Comparison of ENCODE assay signal across 22 mouse cellular contexts in genomic region chr14:14086711-14087263, GRCm38 (mm10). TPM values are rescaled to one million over a fixed set of nuclear protein-coding genes. Genes with fewer than 3 reads are reported as not detected.
DNase-seq lines count a peak whose midpoint lies in the region; ATAC-seq and TF ChIP-seq lines count a peak whose summit lies in the region.
"Had no signal": no experiment of that assay in that cellular context is flagged by ENCODE, and none has a peak within 500 bp of the region (broad histone marks: within the 10 kb centered on the region; RNA-seq: fewer than 3 reads in every experiment).

No protein-coding gene starts in this region.

- no peak for TF ChIP-seq POLR2A in MEL (IDR thresholded peaks at IDR 0.05; ENCODE audit: control insufficient read depth in 1 of 2, insufficient read depth in 1 of 2, low read depth in 1 of 2, low read length in 2 of 2, poor library complexity in 1 of 2)

- peak overlapping the region; percentile 15; the same call in 1 of the 2 replicates for H3K9ac ChIP-seq in MEL (ENCODE audit: control insufficient read depth, low read depth, low read length, poor library complexity, severe bottlenecking)
- H3K9ac ChIP-seq: embryonic facial prominence, embryonic 12.5 days; forebrain, embryonic 13.5 days; forebrain, embryonic 15.5 days; forebrain, postnatal 0 days had no signal

- no peak for TF ChIP-seq CTCF in MEL (IDR thresholded peaks at IDR 0.05 in 2 of 3, conservative IDR thresholded peaks at IDR 0.05 in 1 of 3; ENCODE audit: control insufficient read depth in 1 of 3, insufficient read depth in 1 of 3, low read depth in 2 of 3, low read length in 3 of 3, poor library complexity in 1 of 3, severe bottlenecking in 1 of 3)

- H3K4me1 ChIP-seq in MEL (ENCODE audit: control insufficient read depth in 1 of 2, insufficient read depth in 2 of 2, low read length in 2 of 2): peaks cover 19 to 20% of the 10 kb centered on the region in 2 experiments
- H3K4me1 ChIP-seq: embryonic facial prominence, embryonic 10.5 days; embryonic facial prominence, embryonic 12.5 days; forebrain, embryonic 13.5 days; forebrain, embryonic 15.5 days had no signal

- H3K36me3 ChIP-seq in MEL (ENCODE audit: control insufficient read depth in 1 of 2, insufficient read depth in 2 of 2, low read length in 2 of 2): peaks cover 2 to 31% of the 10 kb centered on the region in 2 experiments; a peak in 2 of 4 replicates

- peak; percentile 55 to 69; a peak in 3 of 4 replicates for TF ChIP-seq EP300 in MEL (IDR thresholded peaks at IDR 0.05; ENCODE audit: low read depth in 1 of 2, low read length in 2 of 2)

- no peaks in the 10 kb centered on the region for H3K79me2 ChIP-seq in MEL (ENCODE audit: control insufficient read depth, insufficient read depth, low read length, poor library complexity)

- no peak for ATAC-seq in CD4-positive, CD25-positive, alpha-beta regulatory T cell, adult 4 months
- ATAC-seq: activated CD4-positive, CD25-positive, alpha-beta regulatory T cell, adult 4 months; forebrain, embryonic 13.5 days; forebrain, embryonic 15.5 days; forebrain, postnatal 0 days had no signal

- peak; percentile 54 for DNase-seq in heart, adult 11 months
- no peak for DNase-seq in heart, postnatal 4 days
- peak; percentile 48 for DNase-seq in MEL (ENCODE audit: low read depth, low spot score)
- DNase-seq in c-Kit-positive CD71-positive TER-119-negative erythroid progenitor cells, embryonic 14.5 days (ENCODE audit: low read depth): peak; percentile 24
- no peak for DNase-seq in lung, postnatal 10 days
- DNase-seq: adrenal gland, adult 8-10 months; adrenal gland, postnatal 14 days; adrenal gland, postnatal 36 days; B cell, adult 2 months; cerebellum, adult 11-12 months; cerebellum, adult 2 months; cerebellum, adult 9-10 months; cerebellum, postnatal 10 days; cerebellum, postnatal 25 days; forebrain, postnatal 0 days had no signal

- H3K9me3 ChIP-seq in MEL (replicated peaks; ENCODE audit: insufficient read depth, low read length): no peaks in the 10 kb centered on the region
- H3K9me3 ChIP-seq: embryonic facial prominence, embryonic 10.5 days; embryonic facial prominence, embryonic 12.5 days; forebrain, embryonic 13.5 days; forebrain, embryonic 15.5 days had no signal

- H3K27ac ChIP-seq in MEL (ENCODE audit: control insufficient read depth, low read depth, low read length): peak overlapping the region; percentile 99
- H3K27ac ChIP-seq: embryonic facial prominence, embryonic 10.5 days; embryonic facial prominence, embryonic 12.5 days; forebrain, embryonic 13.5 days; forebrain, embryonic 15.5 days had no signal

- H3K4me3 ChIP-seq in MEL (ENCODE audit: control insufficient read depth in 1 of 2, insufficient read depth in 1 of 2, low read depth in 2 of 2, low read length in 2 of 2): no peak overlapping the region
- H3K4me3 ChIP-seq: embryonic facial prominence, embryonic 10.5 days; embryonic facial prominence, embryonic 12.5 days; forebrain, embryonic 13.5 days; forebrain, embryonic 15.5 days had no signal

- H3K27me3 ChIP-seq in MEL (ENCODE audit: control insufficient read depth in 1 of 2, insufficient read depth in 2 of 2, low read length in 2 of 2): no peaks in the 10 kb centered on the region
- H3K27me3 ChIP-seq: embryonic facial prominence, embryonic 12.5 days; forebrain, embryonic 13.5 days; forebrain, embryonic 15.5 days; Patski had no signal

- no peak for TF ChIP-seq RAD21 in MEL (IDR thresholded peaks at IDR 0.05; ENCODE audit: low read depth, low read length)

TF ChIP-seq in MEL, 35 proteins besides CTCF, POLR2A, EP300 and RAD21:
- TF ChIP-seq MYC (IDR thresholded peaks at IDR 0.05; ENCODE audit: low read depth, low read length) (no peak), POLR2AphosphoS2 (IDR thresholded peaks at IDR 0.05; ENCODE audit: low read length) (no peak), CHD1 (IDR thresholded peaks at IDR 0.05; ENCODE audit: low read depth, low read length) (no peak), MEF2A (IDR thresholded peaks at IDR 0.05; ENCODE audit: extremely low read depth, insufficient replicate concordance, low read depth, low read length, poor library complexity, severe bottlenecking) (no peak), TBP (IDR thresholded peaks at IDR 0.05; ENCODE audit: low read depth, low read length) (0 out of 2 replicates have a peak, but pooled peaks have one; percentile 42), ZC3H11A (IDR thresholded peaks at IDR 0.05; ENCODE audit: low read depth, low read length) (no peak), USF1 (IDR thresholded peaks at IDR 0.05; ENCODE audit: low read depth, low read length) (no peak), MXI1 (IDR thresholded peaks at IDR 0.05; ENCODE audit: low read depth, low read length) (no peak), NELFE (IDR thresholded peaks at IDR 0.05; ENCODE audit: low read depth, low read length) (no peak), GATA1 (IDR thresholded peaks at IDR 0.05; ENCODE audit: low read depth, low read length) (peak; percentile 67; the same call in 1 of the 2 replicates), SMC3 (IDR thresholded peaks at IDR 0.05; ENCODE audit: low read depth, low read length) (no peak), TCF12 (IDR thresholded peaks at IDR 0.05; ENCODE audit: low read depth, low read length) (peak; percentile 64; the same call in 1 of the 2 replicates), BHLHE40 (IDR thresholded peaks at IDR 0.05; ENCODE audit: borderline replicate concordance, low read depth, low read length) (no peak)
TF ChIP-seq in MEL: peak in this region for 3.

RNA-seq across cellular contexts. Expression of gene Psmd6, which starts 34.0 kb away (rescaled TPM):
- total RNA-seq in heart, postnatal 4 days (2021): 100 to 1,000 TPM; 103 to 107 TPM
- 201 and 203 TPM in 2 replicates for total RNA-seq in MEL (2012; rRNA removed)
- 100 to 1,000 TPM; 185 to 647 TPM for polyA plus RNA-seq in MEL (2012; ENCODE audit: insufficient read depth in 1 of 2, insufficient read length in 2 of 2, low read depth in 1 of 2, low replicate concordance in 2 of 2, missing spikeins in 1 of 2)
- polyA plus RNA-seq in CD4-positive, CD25-positive, alpha-beta regulatory T cell, adult 4 months (2017; shearing (Covaris generic)): 100 to 1,000 TPM; 126 to 136 TPM

Comparison
In these comparisons a context has a peak if more than half of its experiments do, and no peak if none do; other contexts are left out.
1. DNase-seq: peak in heart, adult 11 months (single experiment), MEL (single experiment) and c-Kit-positive CD71-positive TER-119-negative erythroid progenitor cells, embryonic 14.5 days (single experiment); none in heart, postnatal 4 days (single experiment) and lung, postnatal 10 days (single experiment).